Comparison of ENCODE assay signal across 8 mouse cellular contexts in genomic region chr8:83458222-83458621, GRCm38 (mm10). TPM values are rescaled to one million over a fixed set of nuclear protein-coding genes. Genes with fewer than 3 reads are reported as not detected.
DNase-seq lines count a peak whose midpoint lies in the region; ATAC-seq and TF ChIP-seq lines count a peak whose summit lies in the region.

Scoc (minus strand) TSS chr8:83458391.

- TF ChIP-seq CTCF in Patski (IDR thresholded peaks at IDR 0.05) = no peak
- no peak for TF ChIP-seq CTCF in cortical plate, adult 2 months (IDR thresholded peaks at IDR 0.05; ENCODE audit: extremely low read depth, insufficient read depth, low read length)

- WGBS in heart, embryonic 11.5 days (ENCODE audit: insufficient replicate concordance) = 76% methylated on average over 14 of the region's 14 CpGs
- 69% methylated on average over 14 of the region's 14 CpGs for WGBS in liver, embryonic 16.5 days (ENCODE audit: insufficient replicate concordance)
- WGBS in stomach, embryonic 15.5 days = 67% methylated on average over 14 of the region's 14 CpGs

- ATAC-seq in Patski = no peak
- no peak for ATAC-seq in heart, embryonic 11.5 days (replicated peaks; ENCODE audit: insufficient number of reproducible peaks, low FRiP score, low TSS enrichment)
- no peak for ATAC-seq in liver, embryonic 16.5 days (ENCODE audit: low read depth)
- ATAC-seq in stomach, embryonic 15.5 days (ENCODE audit: insufficient read depth, low FRiP score, low read depth) = peak; percentile 65; the same call in 1 of the 2 replicates

- TF ChIP-seq POLR2A in cortical plate, adult 2 months (IDR thresholded peaks at IDR 0.05; ENCODE audit: extremely low read depth, insufficient read depth, low read length) = no peak

- in situ Hi-C loops in Patski (cut with MboI; ENCODE audit: low pct_unique_long_range_greater_than_20kb) = loop anchor here (5.0 kb wide), 1 partner anchor 356 kb away; no protein-coding TSS in a partner anchor

- no peak within 1 kb of the TSS for H3K27ac ChIP-seq in cortical plate, adult 2 months (ENCODE audit: insufficient read depth, low read length)
- no peak within 1 kb of the TSS for H3K27ac ChIP-seq in heart, embryonic 11.5 days (ENCODE audit: low read depth, low read length)
- no peak within 1 kb of the TSS for H3K27ac ChIP-seq in liver, embryonic 16.5 days (ENCODE audit: low read length)
- H3K27ac ChIP-seq in stomach, embryonic 15.5 days = no peak within 1 kb of the TSS

- H3K4me3 ChIP-seq in cortical plate, adult 2 months (ENCODE audit: insufficient read depth, low read length) = no peak within 1 kb of the TSS
- H3K4me3 ChIP-seq in heart, embryonic 11.5 days (ENCODE audit: low read depth, low read length) = no peak within 1 kb of the TSS
- no peak within 1 kb of the TSS for H3K4me3 ChIP-seq in liver, embryonic 16.5 days (ENCODE audit: low read depth, low read length)
- no peak within 1 kb of the TSS for H3K4me3 ChIP-seq in stomach, embryonic 15.5 days (replicated peaks)

- H3K9ac ChIP-seq in heart, embryonic 11.5 days (ENCODE audit: low read depth, low read length) = no peak within 1 kb of the TSS
- H3K9ac ChIP-seq in liver, embryonic 16.5 days (ENCODE audit: low read depth, low read length) = no peak within 1 kb of the TSS
- H3K9ac ChIP-seq in stomach, embryonic 15.5 days = no peak within 1 kb of the TSS

- H3K36me3 ChIP-seq in heart, embryonic 11.5 days (ENCODE audit: control insufficient read depth, insufficient read depth, low read length) = no peaks in the 10 kb centered on the region
- no peaks in the 10 kb centered on the region for H3K36me3 ChIP-seq in liver, embryonic 16.5 days (ENCODE audit: control insufficient read depth, insufficient read depth)
- H3K36me3 ChIP-seq in stomach, embryonic 15.5 days = no peaks in the 10 kb centered on the region

- H3K27me3 ChIP-seq in Patski = peaks cover 18% of the 10 kb centered on the region
- H3K27me3 ChIP-seq in heart, embryonic 11.5 days (ENCODE audit: control insufficient read depth, insufficient read depth, low read length) = no peaks in the 10 kb centered on the region
- no peaks in the 10 kb centered on the region; the same call in 1 of the 2 replicates for H3K27me3 ChIP-seq in liver, embryonic 16.5 days (ENCODE audit: control insufficient read depth, insufficient read depth, low read depth, low read length)
- H3K27me3 ChIP-seq in stomach, embryonic 15.5 days (replicated peaks) = no peaks in the 10 kb centered on the region

- no peaks in the 10 kb centered on the region for H3K9me3 ChIP-seq in heart, embryonic 11.5 days (replicated peaks; ENCODE audit: control insufficient read depth, low read length)
- H3K9me3 ChIP-seq in liver, embryonic 16.5 days (replicated peaks; ENCODE audit: control insufficient read depth, low read length) = no peaks in the 10 kb centered on the region
- H3K9me3 ChIP-seq in stomach, embryonic 15.5 days = no peaks in the 10 kb centered on the region

- H3K4me2 ChIP-seq in heart, embryonic 11.5 days = no peak within 1 kb of the TSS
- H3K4me2 ChIP-seq in liver, embryonic 16.5 days (ENCODE audit: low read depth, low read length) = no peak within 1 kb of the TSS
- no peak within 1 kb of the TSS for H3K4me2 ChIP-seq in stomach, embryonic 15.5 days

- no peaks in the 10 kb centered on the region for H3K4me1 ChIP-seq in cortical plate, adult 2 months (ENCODE audit: control insufficient read depth, insufficient read depth, low read length)
- H3K4me1 ChIP-seq in heart, embryonic 11.5 days (ENCODE audit: control insufficient read depth, insufficient read depth, low read length) = no peaks in the 10 kb centered on the region
- no peaks in the 10 kb centered on the region for H3K4me1 ChIP-seq in liver, embryonic 16.5 days (ENCODE audit: control insufficient read depth, low read depth, low read length)
- no peaks in the 10 kb centered on the region for H3K4me1 ChIP-seq in stomach, embryonic 15.5 days

- no peak for DNase-seq in Patski (ENCODE audit: low read depth, low spot score)
- peak; percentile 94 for DNase-seq in kidney, adult 9 months
- DNase-seq in cerebellum, postnatal 4 days (ENCODE audit: low spot score in 2 of 2) = no peak
- no peak for DNase-seq in spleen, postnatal 14 days (ENCODE audit: low spot score in 2 of 2)

- POLR2A ChIA-PET in Patski (lab: Charles Lee) = no interaction called here

- CTCF ChIA-PET in Patski (lab: Charles Lee) = interaction anchor here (1.3 kb wide), 1 partner anchor 15 kb away, joined by 3 read pairs; no protein-coding TSS in a partner anchor

RNA-seq across cellular contexts. Expression of gene Scoc, which starts in this region (rescaled TPM):
- polyA plus RNA-seq in Patski (2021) = 95.5 TPM
- polyA plus RNA-seq in cortical plate, adult 2 months (2012; rRNA removed) = 233 and 248 TPM in 2 replicates
- polyA plus RNA-seq in heart, embryonic 11.5 days (2014; fragmentation: Nextera tagmentation; extraction: Ambion mirVana) = 92.8 and 95.5 TPM in 2 replicates
- 45.7 and 52.9 TPM in 2 replicates for polyA plus RNA-seq in liver, embryonic 16.5 days (2015; fragmentation: Nextera tagmentation; extraction: Ambion mirVana)
- polyA plus RNA-seq in stomach, embryonic 15.5 days (2015; fragmentation: Nextera tagmentation; extraction: Ambion mirVana) = 102 and 104 TPM in 2 replicates
